In genomic region chr11:98550975-98551828, GRCm38 (mm10) we compare ENCODE assay signal across 8 mouse cellular contexts. TPM values are rescaled to one million over a fixed set of nuclear protein-coding genes. Genes with fewer than 3 reads are reported as not detected.
DNase-seq lines count a peak whose midpoint lies in the region; ATAC-seq and TF ChIP-seq lines count a peak whose summit lies in the region.

Gene Zpbp2, plus strand, starts transcription at chr11:98551097.

- TF ChIP-seq POLR2A in cortical plate, adult 2 months (IDR thresholded peaks at IDR 0.05; ENCODE audit: extremely low read depth, insufficient read depth, low read length) = peak; percentile 70

- DNase-seq in adipocyte (ENCODE audit: low spot score) = peak; percentile 44
- DNase-seq in gastrocnemius, adult 8-10 months (ENCODE audit: low spot score in 2 of 2) = peak; percentile 68 to 71
- peak; percentile 98 for DNase-seq in induced T-regulatory cell, adult 2 months (ENCODE audit: low read depth)
- peak; percentile 82 to 88 for DNase-seq in left cerebral cortex, adult 8-10 months (ENCODE audit: low spot score in 2 of 2)
- DNase-seq in right cerebral cortex, adult 18-20 months = peak; percentile 93
- peak; percentile 87 for DNase-seq in urinary bladder, adult 2 months (ENCODE audit: low spot score)

- peak within 1 kb of the TSS; percentile 94 for H3K27ac ChIP-seq in cortical plate, adult 2 months (ENCODE audit: insufficient read depth, low read length)

- ATAC-seq in megakaryocyte, adult 5-6 weeks (ENCODE audit: poor library complexity, severe bottlenecking) = peak; percentile 85

- TF ChIP-seq CTCF in cortical plate, adult 2 months (IDR thresholded peaks at IDR 0.05; ENCODE audit: extremely low read depth, insufficient read depth, low read length) = no peak

- peak within 1 kb of the TSS; percentile 73 for H3K4me3 ChIP-seq in cortical plate, adult 2 months (ENCODE audit: insufficient read depth, low read length)

- H3K4me1 ChIP-seq in cortical plate, adult 2 months (ENCODE audit: control insufficient read depth, insufficient read depth, low read length) = no peaks in the 10 kb centered on the region

RNA-seq across cellular contexts. Expression of gene Zpbp2, which starts in this region (rescaled TPM):
- 0.23 TPM in 1 of 2 replicates, not detected in the other for polyA plus RNA-seq in cortical plate, adult 2 months (2012; rRNA removed)
- not detected for total RNA-seq in gastrocnemius, adult 8-10 months (2022)
- total RNA-seq in left cerebral cortex, adult 8-10 months (2022) = not detected
- 0.34 and 5.4 TPM in 2 replicates for total RNA-seq in megakaryocyte, adult 5-6 weeks (2015)
- total RNA-seq in megakaryocyte, adult 5-6 weeks (2017) = 0.81 TPM in 1 of 2 replicates, not detected in the other
- polyA plus RNA-seq in urinary bladder, adult 2 months (2012; rRNA removed) = 1.4 and 2.5 TPM in 2 replicates

Comparison
In these comparisons a context has a peak if more than half of its experiments do, and no peak if none do; other contexts are left out.
1. Peak in every context shown above with its lines: DNase-seq, ATAC-seq, H3K4me3 ChIP-seq and H3K27ac ChIP-seq.
2. Peak in DNase-seq in gastrocnemius, adult 8-10 months; RNA of the gene not detected or under 1 TPM.
3. Peak in DNase-seq in left cerebral cortex, adult 8-10 months; RNA of the gene not detected or under 1 TPM.
4. DNase-seq: peak in every context shown above with its lines; median percentile 98 in induced T-regulatory cell, adult 2 months; 93 in right cerebral cortex, adult 18-20 months; 87 in urinary bladder, adult 2 months; 85 in left cerebral cortex, adult 8-10 months; 70 in gastrocnemius, adult 8-10 months; 44 in adipocyte.